Mouse (Mus musculus) midbrain, embryonic 16.5 days (tissue): ENCODE results near the gene Zfp846. TPM values are rescaled to one million over a fixed set of nuclear protein-coding genes. Genes with fewer than 3 reads are reported as not detected.

ENCODE experiments used
- ATAC-seq: fragments of 200-750 bp; cut with Nextera tagmentation; 2 replicates; pipeline ENCODE4 v1.8.0; 2017; ENCODE audit warnings: moderate TSS enrichment
- H3K27ac ChIP-seq: fragments of 300-500 bp; sonication (generic); 2 replicates; pipeline ENCODE4 v1.5.1; 2014; ENCODE audit warnings: mild to moderate bottlenecking, low read length, mixed read lengths
- H3K27me3 ChIP-seq: fragments of 300-500 bp; sonication (generic); 2 replicates; pipeline ENCODE4 v1.6.1; 2014; ENCODE audit warnings: low read depth, low read length, mixed read lengths; ENCODE audit not compliant: control insufficient read depth, insufficient read depth
- H3K36me3 ChIP-seq: fragments of 300-500 bp; sonication (generic); 2 replicates; pipeline ENCODE4 v1.6.1; 2014; ENCODE audit warnings: mild to moderate bottlenecking, low read length, moderate library complexity, mixed read lengths; ENCODE audit not compliant: control insufficient read depth, insufficient read depth
- H3K4me1 ChIP-seq: fragments of 300-500 bp; sonication (generic); 2 replicates; pipeline ENCODE4 v1.6.1; 2014; ENCODE audit warnings: mild to moderate bottlenecking, low read length, mixed read lengths; ENCODE audit not compliant: control insufficient read depth, insufficient read depth
- H3K4me2 ChIP-seq: fragments of 300-500 bp; sonication (generic); 2 replicates; pipeline ENCODE4 v1.6.1; 2014; ENCODE audit warnings: mild to moderate bottlenecking, low read length, mixed read lengths
- H3K4me3 ChIP-seq: fragments of 300-500 bp; sonication (generic); 2 replicates; pipeline ENCODE4 v1.5.1; 2014; ENCODE audit warnings: low read depth, mild to moderate bottlenecking, low read length, moderate library complexity, mixed read lengths
- H3K9ac ChIP-seq: fragments of 300-500 bp; sonication (generic); 2 replicates; pipeline ENCODE4 v1.6.1; 2014; ENCODE audit warnings: low read depth, low read length, mixed read lengths
- H3K9me3 ChIP-seq: fragments of 300-500 bp; sonication (generic); replicated peaks from 2 replicates; pipeline ENCODE4 v1.6.1; 2014; ENCODE audit warnings: mild to moderate bottlenecking, low read length, mixed read lengths; ENCODE audit not compliant: control insufficient read depth, poor library complexity, severe bottlenecking
- whole genome bisulfite sequencing: fragments of 180-500 bp; shearing (Covaris S2); extraction: QIAGEN DNeasy Blood & Tissue Kit; methylation state at CpG from one replicate; pipeline ENCODE4 v1.1.7; 2014; 5-methylcytosine and 5-hydroxymethylcytosine counted together
- polyA plus RNA-seq: library from polyadenylated mRNA; unstranded; fragments of >200 nt; fragmentation: Nextera tagmentation; extraction: Ambion mirVana; gene quantifications from 2 replicates; pipeline ENCODE4 v1.2.1, GENCODE M21; 2015

Zfp846 gene
- polyA plus RNA-seq, 1 experiment from 2014 or later = 55.5 TPM

DNA sequence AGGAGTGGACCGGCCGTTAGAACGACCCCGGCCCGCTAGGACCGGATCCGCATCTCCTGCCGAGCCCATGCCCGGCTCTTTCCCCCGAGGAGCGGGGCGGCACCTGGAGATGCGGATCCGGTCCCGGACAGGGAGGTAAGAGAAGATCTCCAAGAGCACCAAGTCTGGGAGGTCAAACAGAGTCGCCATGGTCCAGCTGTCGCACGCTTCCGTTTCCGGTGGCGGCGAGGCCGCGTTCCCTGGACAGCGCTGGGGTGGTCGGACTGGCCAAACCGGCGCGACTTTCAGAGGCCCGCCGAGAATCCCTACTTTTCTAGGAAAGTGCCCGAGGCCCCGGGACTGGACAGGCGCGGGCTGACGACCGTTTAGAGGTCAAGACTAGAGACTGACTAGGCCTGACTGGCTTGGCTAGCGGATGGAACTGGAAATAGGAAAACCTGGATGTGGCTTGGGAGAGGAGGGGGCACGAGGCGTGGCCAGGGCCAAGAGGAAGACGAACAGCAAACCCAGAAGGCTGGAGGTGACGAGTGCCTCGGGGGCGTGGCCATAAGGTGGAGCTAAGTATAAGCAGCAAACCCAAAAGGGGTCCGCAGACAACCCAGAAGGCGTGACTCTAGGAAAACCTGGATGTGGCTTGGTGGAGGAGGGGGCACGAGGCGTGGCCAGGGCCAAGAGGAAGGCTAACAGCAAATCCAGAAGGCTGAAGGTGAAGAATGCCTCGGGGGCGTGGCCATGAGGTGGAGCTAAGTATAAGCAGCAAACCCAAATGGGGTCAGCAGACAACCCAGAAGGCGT is 61.2 kb downstream of the Zfp846 start, which contains the start of gene Ubl5:
Gene Ubl5, plus strand, starts transcription at position 778 of the 795 bp plus-strand sequence.
- H3K4me3 ChIP-seq = peak within 1 kb of the TSS; percentile 84
- ATAC-seq = peak; percentile 92
- WGBS = under 1% methylated on average over 51 of the region's 51 CpGs
- H3K4me1 ChIP-seq = peaks cover 32% of the 10 kb centered on the region
- peaks cover 10% of the 10 kb centered on the region for H3K36me3 ChIP-seq
- H3K9ac ChIP-seq = peak within 1 kb of the TSS; percentile 89
- H3K27ac ChIP-seq = peak within 1 kb of the TSS; percentile 89
- H3K9me3 ChIP-seq = no peaks in the 10 kb centered on the region
- no peaks in the 10 kb centered on the region for H3K27me3 ChIP-seq
- H3K4me2 ChIP-seq = peak within 1 kb of the TSS; percentile 99

DNA sequence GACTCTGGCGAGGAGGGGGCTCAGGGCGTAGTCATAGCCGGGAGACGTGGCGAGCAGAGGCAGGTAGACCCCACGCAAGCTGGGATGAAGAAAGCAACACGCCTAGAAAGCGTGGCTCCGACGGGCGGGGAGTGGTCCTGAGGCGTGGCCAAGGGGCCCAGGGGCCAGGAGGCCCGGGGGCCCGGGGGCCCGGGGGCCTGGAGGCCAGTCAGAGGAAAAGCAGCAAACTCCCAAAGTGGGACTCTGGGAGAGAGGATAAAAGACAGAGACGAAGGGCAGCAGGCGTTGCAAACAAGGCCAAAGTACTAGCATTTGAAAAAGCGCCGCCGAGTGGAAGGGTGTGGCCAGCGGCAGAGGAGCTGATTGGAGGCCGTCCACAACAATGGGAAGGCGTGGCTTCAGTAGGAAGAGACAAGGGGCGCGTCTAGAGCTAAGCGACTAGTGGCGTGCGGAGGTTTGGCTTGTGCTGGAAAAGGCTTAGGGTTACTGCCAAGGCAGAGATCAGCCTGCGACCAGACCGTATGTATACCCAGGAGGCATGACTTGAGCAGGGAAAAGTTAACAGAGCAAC is 61.9 kb downstream of the Zfp846 start:
- H3K4me1 ChIP-seq = peaks cover 32% of the 10 kb centered on the region
- H3K9me3 ChIP-seq = no peaks in the 10 kb centered on the region
- WGBS = under 1% methylated on average over 29 of the region's 30 CpGs
- H3K9ac ChIP-seq = peak overlapping the region; percentile 89
- H3K27me3 ChIP-seq = no peaks in the 10 kb centered on the region
- H3K4me2 ChIP-seq = peak overlapping the region; percentile 99
- H3K36me3 ChIP-seq = peaks cover 14% of the 10 kb centered on the region
- ATAC-seq = peak; percentile 76
- peak overlapping the region; percentile 84 for H3K4me3 ChIP-seq
- H3K27ac ChIP-seq = peak overlapping the region; percentile 89

DNA sequence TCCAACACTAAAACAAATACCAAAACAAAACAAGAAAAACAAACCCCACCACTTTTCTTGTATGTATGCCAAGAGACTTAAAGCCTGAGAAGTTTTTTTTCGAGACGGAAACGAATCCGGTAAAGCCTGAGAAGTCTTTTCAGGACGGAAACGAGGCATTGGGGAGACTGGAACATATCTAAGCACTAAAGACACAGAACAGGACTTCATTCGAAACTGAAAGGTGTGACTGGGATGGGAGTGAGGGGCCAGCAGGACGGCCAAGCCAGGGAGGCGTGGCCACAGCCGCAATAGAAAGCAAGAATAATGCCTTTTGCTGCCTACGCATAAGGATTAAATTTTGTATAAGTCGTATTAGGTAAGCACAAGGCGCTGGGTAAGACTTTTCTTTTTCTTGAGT is 62.7 kb downstream of the Zfp846 start:
- peaks cover 32% of the 10 kb centered on the region for H3K4me1 ChIP-seq
- peak overlapping the region; percentile 89 for H3K9ac ChIP-seq
- no peak for ATAC-seq
- peak overlapping the region; percentile 84 for H3K4me3 ChIP-seq
- no peaks in the 10 kb centered on the region for H3K27me3 ChIP-seq
- no peaks in the 10 kb centered on the region for H3K9me3 ChIP-seq
- peaks cover 9% of the 10 kb centered on the region for H3K36me3 ChIP-seq
- H3K4me2 ChIP-seq = peak overlapping the region; percentile 99
- peak overlapping the region; percentile 89 for H3K27ac ChIP-seq
- WGBS = 10% methylated on average over 13 of the region's 13 CpGs

DNA sequence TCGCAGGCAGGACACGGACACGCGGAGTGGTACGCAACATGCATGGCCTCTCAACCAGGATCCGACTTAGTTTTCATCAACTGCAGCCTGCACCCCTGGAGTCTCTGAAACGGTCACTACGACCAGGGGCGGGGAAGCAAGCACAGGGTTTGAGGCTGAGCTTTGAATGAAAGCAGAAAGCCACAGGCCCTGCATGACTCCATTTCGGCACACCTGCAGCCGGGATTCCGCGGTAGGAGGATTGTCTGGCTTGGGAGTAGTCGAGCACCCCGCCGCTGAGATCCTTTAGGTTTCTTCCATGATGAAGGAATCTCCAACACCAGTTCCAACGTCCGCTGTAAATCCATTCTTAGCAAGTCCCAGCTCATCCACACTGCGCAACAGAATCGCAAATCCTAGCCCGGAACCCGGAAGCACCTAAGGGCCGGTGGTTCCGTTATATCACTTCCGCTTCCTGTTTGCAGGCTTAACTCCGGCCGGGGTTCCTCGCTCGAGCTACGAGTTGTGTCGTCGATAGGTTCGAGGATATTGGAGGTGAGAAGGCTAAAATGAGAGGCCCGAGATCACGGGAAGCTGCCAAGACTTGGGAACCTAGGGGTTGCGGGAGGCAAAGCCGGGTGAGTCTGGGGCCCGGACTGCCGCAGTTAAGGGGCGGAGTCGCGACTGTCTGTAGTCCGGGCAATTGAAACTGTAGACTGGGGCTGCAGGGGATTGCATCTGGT is 63.4 kb downstream of the Zfp846 start, which contains the start of gene Fbxl12:
Gene Fbxl12, minus strand, starts transcription at position 408 of the 722 bp plus-strand sequence.
- peak; percentile 29 for ATAC-seq
- H3K4me1 ChIP-seq = peaks cover 32% of the 10 kb centered on the region

DNA sequence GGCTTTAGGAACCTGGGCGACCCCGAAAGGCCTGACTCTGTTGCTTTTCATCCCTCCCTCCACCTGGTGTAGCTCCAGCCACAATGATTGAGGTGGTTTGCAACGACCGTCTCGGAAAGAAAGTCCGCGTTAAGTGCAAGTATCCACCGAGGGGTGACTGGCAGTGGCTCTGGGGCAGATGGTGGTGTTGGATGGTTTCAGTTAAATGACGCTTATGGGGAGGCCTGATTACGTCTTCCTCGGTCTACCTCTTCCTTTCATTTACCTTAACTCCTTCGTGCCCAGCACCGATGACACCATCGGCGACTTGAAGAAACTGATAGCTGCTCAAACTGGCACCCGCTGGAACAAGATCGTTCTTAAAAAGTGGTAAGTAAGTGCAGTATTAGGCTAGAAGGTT is 64.0 kb downstream of the Zfp846 start:
- 6% methylated on average over 17 of the region's 17 CpGs for WGBS

More for the DNA sequence above, 63.4 kb downstream of the Zfp846 start, which contains the start of gene Fbxl12:
- Histone ChIP-seq H3K4me2 (peak within 1 kb of the TSS; percentile 99), H3K9me3 (no peaks in the 10 kb centered on the region), H3K27me3 (no peaks in the 10 kb centered on the region), H3K4me3 (peak within 1 kb of the TSS; percentile 84), H3K27ac (peak within 1 kb of the TSS; percentile 89), H3K9ac (peak within 1 kb of the TSS; percentile 89), H3K36me3 (peaks cover 7% of the 10 kb centered on the region; the same call in 1 of the 2 replicates)
- under 1% methylated on average over 43 of the region's 43 CpGs for WGBS

DNA sequence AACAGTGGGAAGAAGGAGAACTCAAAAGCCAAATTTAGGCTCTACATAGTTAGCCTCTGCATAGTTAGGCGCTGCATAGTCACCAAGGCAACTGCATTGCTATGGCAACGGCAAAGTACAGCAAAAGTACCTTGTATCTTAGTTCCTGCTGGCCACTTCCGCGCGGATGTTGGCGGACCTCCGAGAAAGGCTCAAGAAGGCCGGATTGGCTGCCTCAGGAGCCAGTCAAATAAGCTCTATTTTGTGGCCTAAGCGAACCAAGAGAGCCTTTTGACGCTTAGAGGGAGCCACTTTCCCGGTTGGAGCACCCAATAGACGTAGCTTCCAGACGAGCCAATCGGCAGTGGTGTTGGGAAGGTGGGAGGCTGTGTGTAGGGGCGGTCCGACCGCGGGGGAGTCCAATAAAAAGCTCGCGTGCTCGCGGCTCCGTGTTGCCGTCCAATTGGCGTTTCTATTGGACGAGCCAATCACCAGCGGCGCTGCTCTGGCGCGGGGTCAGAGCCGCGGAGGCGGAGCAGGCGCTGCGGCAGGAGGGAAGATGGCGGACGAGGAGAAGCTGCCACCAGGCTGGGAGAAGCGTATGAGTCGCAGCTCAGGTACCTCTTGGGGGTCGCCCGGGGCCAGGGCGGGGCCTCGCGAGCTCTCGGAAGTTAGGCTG is 70.6 kb downstream of the Zfp846 start, which contains the start of gene Pin1:
Gene Pin1, plus strand, starts transcription at position 494 of the 658 bp plus-strand sequence.
- Histone ChIP-seq H3K27ac (peak within 1 kb of the TSS; percentile 67), H3K9ac (peak within 1 kb of the TSS; percentile 86), H3K9me3 (no peaks in the 10 kb centered on the region), H3K4me3 (peak within 1 kb of the TSS; percentile 98), H3K36me3 (peaks cover 14% of the 10 kb centered on the region), H3K4me2 (peak within 1 kb of the TSS; percentile 84), H3K4me1 (peaks cover 31% of the 10 kb centered on the region), H3K27me3 (no peaks in the 10 kb centered on the region)
- WGBS = under 1% methylated on average over 45 of the region's 45 CpGs
- ATAC-seq = peak; percentile 99

More for the DNA sequence above, 64.0 kb downstream of the Zfp846 start:
- peak overlapping the region; percentile 99 for H3K4me2 ChIP-seq
- peak overlapping the region; percentile 89 for H3K9ac ChIP-seq
- no peaks in the 10 kb centered on the region for H3K9me3 ChIP-seq
- H3K27ac ChIP-seq = peak overlapping the region; percentile 89
- H3K4me1 ChIP-seq = peaks cover 28% of the 10 kb centered on the region
- H3K36me3 ChIP-seq = peaks cover 7% of the 10 kb centered on the region; the same call in 1 of the 2 replicates
- H3K27me3 ChIP-seq = no peaks in the 10 kb centered on the region
- peak overlapping the region; percentile 84 for H3K4me3 ChIP-seq
- no peak for ATAC-seq

DNA sequence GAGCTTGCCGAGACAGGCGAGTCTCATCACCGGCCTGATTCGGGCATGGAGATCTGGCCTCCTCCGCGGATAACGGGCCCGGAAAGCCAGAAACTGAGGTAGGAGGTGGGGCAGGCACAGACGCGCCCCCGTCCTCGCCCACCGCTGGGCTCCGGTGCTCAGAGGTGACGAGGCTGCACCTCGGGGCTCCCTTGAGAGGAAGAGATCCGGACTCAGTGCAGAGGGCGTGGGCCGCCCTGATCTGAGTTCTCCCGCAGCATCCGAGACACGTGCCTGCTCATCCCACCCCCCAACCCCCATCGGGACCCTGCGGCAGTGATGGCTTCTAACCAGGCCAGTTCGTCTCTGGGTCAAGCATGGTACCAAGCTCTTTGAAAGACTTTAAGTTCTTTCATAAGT is 71.2 kb downstream of the Zfp846 start:
- Histone ChIP-seq H3K27me3 (no peaks in the 10 kb centered on the region), H3K4me1 (peaks cover 30% of the 10 kb centered on the region), H3K4me2 (peak overlapping the region; percentile 84), H3K9me3 (no peaks in the 10 kb centered on the region), H3K4me3 (peak overlapping the region; percentile 98), H3K27ac (peak overlapping the region; percentile 67), H3K36me3 (peaks cover 14% of the 10 kb centered on the region), H3K9ac (peak overlapping the region; percentile 86)
- WGBS = under 1% methylated on average over 21 of the region's 25 CpGs
- peak; percentile 41 for ATAC-seq

DNA sequence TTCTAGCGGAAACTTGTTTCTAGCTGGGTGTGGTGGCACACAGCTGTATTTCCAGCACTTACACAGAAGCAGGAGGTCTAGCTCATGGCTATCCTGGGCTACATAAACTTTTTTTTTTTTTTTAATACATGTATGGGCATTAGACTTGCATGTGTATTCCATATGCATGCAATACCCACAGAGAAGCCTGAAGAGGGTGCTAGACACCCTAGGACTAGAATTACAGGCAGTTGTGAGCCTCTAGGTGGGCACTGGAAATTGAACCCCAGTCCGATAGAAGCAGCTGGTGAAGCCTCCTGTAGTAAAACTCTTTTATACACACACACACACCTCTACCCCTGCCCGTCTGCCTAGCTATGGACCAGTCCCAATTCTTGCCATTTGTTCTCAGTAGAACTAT is 72.8 kb downstream of the Zfp846 start:
- peaks cover 10% of the 10 kb centered on the region for H3K36me3 ChIP-seq
- H3K4me1 ChIP-seq = peaks cover 30% of the 10 kb centered on the region
- ATAC-seq = no peak
- H3K27ac ChIP-seq = no peak overlapping the region
- 92% methylated on average over 3 of the region's 3 CpGs for WGBS
- no peaks in the 10 kb centered on the region for H3K27me3 ChIP-seq
- H3K4me3 ChIP-seq = no peak overlapping the region
- no peak overlapping the region for H3K9ac ChIP-seq
- no peaks in the 10 kb centered on the region for H3K9me3 ChIP-seq
- H3K4me2 ChIP-seq = no peak overlapping the region; the same call in 1 of the 2 replicates
